Mouse (Mus musculus): ENCODE measurements at regions not wholly inside any gene's neighbourhood (a gene's known extent, or its start where the extent isn't known, plus 50 kb on each side); places are given as distances from the start of the nearest gene placed in this dataset.

- TF ChIP-seq GATA1 (IDR thresholded peaks at IDR 0.05; ENCODE audit: borderline replicate concordance, low read length) (no peak), FLI1 (IDR thresholded peaks at IDR 0.05; ENCODE audit: low read length) (no peak)
Observed at GRCm38 (mm10) chr10:66922314-66922713, 173.6 kb upstream of the Jmjd1c start.
